Mouse (Mus musculus) hindbrain, embryonic 11.5 days (tissue): ENCODE measurements at regions not wholly inside any gene's neighbourhood (a gene's known extent, or its start where the extent isn't known, plus 50 kb on each side); places are given as distances from the start of the nearest gene placed in this dataset.
"Not testable (repeated sequence)": the region's sequence is repeated elsewhere in the genome, so short reads cannot be mapped to it uniquely, and the experiment has no call there.

Experiments
- ATAC-seq: fragments of 200-750 bp; cut with Nextera tagmentation; 2 replicates; pipeline ENCODE4 v1.8.0; 2017; ENCODE audit warnings: mild to moderate bottlenecking, moderate TSS enrichment, moderate library complexity; ENCODE audit not compliant: low FRiP score
- DNase-seq: peaks from one replicate; pipeline ENCODE4 v3.0.0-alpha.2; 2015; ENCODE audit warnings: low spot score
- H3K27ac ChIP-seq: fragments of 300-500 bp; sonication (generic); 2 replicates; pipeline ENCODE4 v1.5.1; 2014; ENCODE audit warnings: mild to moderate bottlenecking, low read depth, low read length
- H3K27me3 ChIP-seq: fragments of 300-500 bp; sonication (generic); 2 replicates; pipeline ENCODE4 v1.6.1; 2014; ENCODE audit warnings: mild to moderate bottlenecking, low read length, moderate library complexity, mixed read lengths; ENCODE audit not compliant: control insufficient read depth, insufficient read depth
- H3K36me3 ChIP-seq: fragments of 300-500 bp; sonication (generic); 2 replicates; pipeline ENCODE4 v1.6.1; 2014; ENCODE audit warnings: mild to moderate bottlenecking, low read length, moderate library complexity, mixed read lengths; ENCODE audit not compliant: control insufficient read depth, insufficient read depth
- H3K4me1 ChIP-seq: fragments of 300-500 bp; sonication (generic); replicated peaks from 2 replicates; pipeline ENCODE4 v1.6.1; 2014; ENCODE audit warnings: low read length, mixed read lengths; ENCODE audit not compliant: control insufficient read depth, insufficient read depth
- H3K4me2 ChIP-seq: fragments of 300-500 bp; sonication (generic); replicated peaks from 2 replicates; pipeline ENCODE4 v1.6.1; 2014; ENCODE audit warnings: mild to moderate bottlenecking, low read depth, low read length
- H3K4me3 ChIP-seq: fragments of 300-500 bp; sonication (generic); 2 replicates; pipeline ENCODE4 v1.5.1; 2014; ENCODE audit warnings: low read depth, low read length
- H3K9ac ChIP-seq: fragments of 300-500 bp; sonication (generic); 2 replicates; pipeline ENCODE4 v1.6.1; 2014; ENCODE audit warnings: low read depth, low read length
- H3K9me3 ChIP-seq: fragments of 300-500 bp; sonication (generic); 2 replicates; pipeline ENCODE4 v1.6.1; 2016; ENCODE audit warnings: low read length; ENCODE audit not compliant: control insufficient read depth
- WGBS: fragments of 180-500 bp; shearing (Covaris S2); extraction: QIAGEN DNeasy Blood & Tissue Kit; methylation state at CpG from one replicate; pipeline ENCODE4 v1.1.7; 2014; 5-methylcytosine and 5-hydroxymethylcytosine counted together

- Histone ChIP-seq H3K9me3 (no peaks in the 10 kb centered on the region), H3K4me2 (no peak overlapping the region), H3K36me3 (no peaks in the 10 kb centered on the region), H3K27ac (no peak overlapping the region), H3K4me3 (no peak overlapping the region), H3K9ac (no peak overlapping the region), H3K27me3 (no peaks in the 10 kb centered on the region), H3K4me1 (no peaks in the 10 kb centered on the region)
- no peak for DNase-seq
- 82% methylated on average over 2 of the region's 2 CpGs for WGBS
- no peak for ATAC-seq
Measured at GRCm38 (mm10) chr10:96286094-96286485, 149.7 kb downstream of the Gm5426 start.

GRCm38 (mm10) chr10:96289005-96289404, 152.6 kb downstream of the Gm5426 start:
- not testable (repeated sequence) for ATAC-seq, H3K4me2 ChIP-seq, H3K4me1 ChIP-seq, H3K9me3 ChIP-seq, H3K36me3 ChIP-seq, H3K27ac ChIP-seq, H3K27me3 ChIP-seq, H3K4me3 ChIP-seq, DNase-seq, H3K9ac ChIP-seq

- no peaks in the 10 kb centered on the region for H3K36me3 ChIP-seq
- ATAC-seq = no peak
- WGBS = 82% methylated on average over 7 of the region's 7 CpGs
Measured at GRCm38 (mm10) chr10:96293622-96294021, 157.2 kb downstream of the Gm5426 start.

GRCm38 (mm10) chr10:96294666-96295065, 158.3 kb downstream of the Gm5426 start:
- Histone ChIP-seq H3K9ac (no peak overlapping the region), H3K9me3 (no peaks in the 10 kb centered on the region), H3K27ac (no peak overlapping the region), H3K27me3 (no peaks in the 10 kb centered on the region), H3K4me2 (no peak overlapping the region), H3K36me3 (no peaks in the 10 kb centered on the region), H3K4me1 (no peaks in the 10 kb centered on the region), H3K4me3 (no peak overlapping the region)
- no peak for DNase-seq
- no peak for ATAC-seq
- WGBS = 87% methylated on average over 2 of the region's 2 CpGs

More at GRCm38 (mm10) chr10:96293622-96294021, 157.2 kb downstream of the Gm5426 start:
- Histone ChIP-seq H3K27me3 (no peaks in the 10 kb centered on the region), H3K9me3 (no peaks in the 10 kb centered on the region), H3K4me1 (no peaks in the 10 kb centered on the region), H3K9ac (no peak overlapping the region), H3K4me3 (no peak overlapping the region), H3K27ac (no peak overlapping the region), H3K4me2 (no peak overlapping the region)
- DNase-seq = no peak

GRCm38 (mm10) chr10:96297658-96298057, 161.3 kb downstream of the Gm5426 start:
- no peak overlapping the region for H3K4me3 ChIP-seq
- H3K36me3 ChIP-seq = no peaks in the 10 kb centered on the region
- 95% methylated on average over 4 of the region's 4 CpGs for WGBS
- H3K9me3 ChIP-seq = no peaks in the 10 kb centered on the region
- no peaks in the 10 kb centered on the region for H3K27me3 ChIP-seq
- ATAC-seq = no peak
- no peak for DNase-seq
- H3K9ac ChIP-seq = no peak overlapping the region
- H3K4me1 ChIP-seq = no peaks in the 10 kb centered on the region
- H3K27ac ChIP-seq = no peak overlapping the region
- no peak overlapping the region for H3K4me2 ChIP-seq

GRCm38 (mm10) chr10:96298566-96298965, 162.2 kb downstream of the Gm5426 start:
- Histone ChIP-seq H3K4me3 (no peak overlapping the region), H3K27ac (no peak overlapping the region), H3K9me3 (no peaks in the 10 kb centered on the region), H3K9ac (no peak overlapping the region), H3K4me1 (no peaks in the 10 kb centered on the region), H3K27me3 (no peaks in the 10 kb centered on the region), H3K4me2 (no peak overlapping the region), H3K36me3 (no peaks in the 10 kb centered on the region)
- DNase-seq (no peak), ATAC-seq (no peak)
- 80% methylated on average over 5 of the region's 5 CpGs for WGBS

- H3K4me3 ChIP-seq = no peak overlapping the region
- 83% methylated on average over 7 of the region's 7 CpGs for WGBS
- H3K27ac ChIP-seq = no peak overlapping the region
- no peaks in the 10 kb centered on the region for H3K27me3 ChIP-seq
- DNase-seq (no peak), ATAC-seq (no peak)
- no peaks in the 10 kb centered on the region for H3K36me3 ChIP-seq
- no peak overlapping the region for H3K4me2 ChIP-seq
- no peaks in the 10 kb centered on the region for H3K9me3 ChIP-seq
- H3K9ac ChIP-seq = no peak overlapping the region
- 0 out of 2 replicates have a peak, but pooled peaks cover 2% of the 10 kb centered on the region for H3K4me1 ChIP-seq
Measured at GRCm38 (mm10) chr10:96305701-96306100, 169.3 kb downstream of the Gm5426 start.

- Histone ChIP-seq H3K4me2 (no peak overlapping the region), H3K4me3 (no peak overlapping the region)
- WGBS = 6% methylated on average over 7 of the region's 7 CpGs
Measured at GRCm38 (mm10) chr10:96308713-96309445, 172.5 kb downstream of the Gm5426 start.

GRCm38 (mm10) chr10:96309766-96310165, 173.4 kb downstream of the Gm5426 start:
- WGBS = 67% methylated on average over 4 of the region's 4 CpGs
- no peaks in the 10 kb centered on the region for H3K27me3 ChIP-seq
- no peaks in the 10 kb centered on the region; the same call in 1 of the 2 replicates for H3K9me3 ChIP-seq
- no peak overlapping the region for H3K9ac ChIP-seq
- H3K4me2 ChIP-seq = no peak overlapping the region
- ATAC-seq = peak; percentile 3; the same call in 1 of the 2 replicates
- no peaks in the 10 kb centered on the region for H3K36me3 ChIP-seq
- H3K27ac ChIP-seq = peak overlapping the region; percentile 58; the same call in 1 of the 2 replicates
- DNase-seq = no peak
- no peak overlapping the region for H3K4me3 ChIP-seq
- H3K4me1 ChIP-seq = 0 out of 2 replicates have a peak, but pooled peaks cover 2% of the 10 kb centered on the region

More at GRCm38 (mm10) chr10:96308713-96309445, 172.5 kb downstream of the Gm5426 start:
- DNase-seq = peak; percentile 77
- no peak overlapping the region for H3K9ac ChIP-seq
- peak; percentile 92 for ATAC-seq
- no peaks in the 10 kb centered on the region for H3K36me3 ChIP-seq
- 0 out of 2 replicates have a peak, but pooled peaks cover 2% of the 10 kb centered on the region for H3K4me1 ChIP-seq
- H3K27me3 ChIP-seq = no peaks in the 10 kb centered on the region
- peak overlapping the region; percentile 58 for H3K27ac ChIP-seq
- H3K9me3 ChIP-seq = no peaks in the 10 kb centered on the region; the same call in 1 of the 2 replicates
